Mouse (Mus musculus) heart, postnatal 4 days (tissue): ENCODE results near the gene Uck1. TPM values are rescaled to one million over a fixed set of nuclear protein-coding genes. Genes with fewer than 3 reads are reported as not detected.
"Not testable (repeated sequence)": the region's sequence is repeated elsewhere in the genome, so short reads cannot be mapped to it uniquely, and the experiment has no call there.

Source experiments
- DNase-seq: peaks from one replicate; pipeline ENCODE4 v3.0.0; 2021
- total RNA-seq, 2 experiments: library from RNA; stranded (reverse); gene quantifications; 2 replicates each; pipeline ENCODE4 v1.2.3; 2021

The Uck1 gene
- 10 to 100 TPM; 25.3 to 29.7 TPM for total RNA-seq

DNA sequence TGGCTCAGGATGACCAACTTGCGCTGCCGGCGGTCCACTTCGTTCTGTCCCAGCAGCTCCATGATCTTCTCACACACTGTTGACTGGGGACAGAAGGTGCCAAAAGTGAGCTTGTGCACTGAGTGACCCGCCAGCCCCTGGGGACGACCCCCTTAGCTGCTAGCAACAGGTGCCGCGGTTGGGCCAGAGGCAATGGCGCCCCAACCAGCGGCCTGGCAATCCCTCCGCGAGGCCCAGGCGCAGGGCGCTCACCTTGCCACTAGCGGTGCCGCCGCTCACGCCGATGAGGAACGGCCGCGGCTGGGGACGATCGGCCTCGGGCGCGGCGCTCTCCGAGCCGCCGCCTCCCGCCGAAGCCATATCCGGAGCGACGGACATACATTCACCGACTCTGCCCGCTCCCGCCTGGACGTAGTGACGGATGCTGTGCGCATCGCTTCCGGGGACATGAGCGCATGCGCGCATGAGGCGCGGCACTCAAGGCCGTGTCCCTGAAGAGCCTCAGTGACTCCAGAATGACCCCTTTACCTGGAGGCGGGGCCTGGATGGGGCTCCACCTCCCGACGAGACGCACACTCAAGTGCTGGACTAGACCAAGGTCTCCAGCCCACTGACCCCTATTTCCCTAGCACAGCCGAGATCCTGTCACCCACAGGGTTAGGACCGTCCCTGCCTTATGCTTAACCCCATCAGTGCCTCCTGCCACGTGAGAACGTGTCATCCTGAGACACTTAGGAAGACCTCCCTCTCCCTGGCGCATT is at the start of gene Uck1:
Gene Uck1 (minus strand): TSS at position 503 of the 761 bp plus-strand sequence.
- DNase-seq, result peak; percentile 89

DNA sequence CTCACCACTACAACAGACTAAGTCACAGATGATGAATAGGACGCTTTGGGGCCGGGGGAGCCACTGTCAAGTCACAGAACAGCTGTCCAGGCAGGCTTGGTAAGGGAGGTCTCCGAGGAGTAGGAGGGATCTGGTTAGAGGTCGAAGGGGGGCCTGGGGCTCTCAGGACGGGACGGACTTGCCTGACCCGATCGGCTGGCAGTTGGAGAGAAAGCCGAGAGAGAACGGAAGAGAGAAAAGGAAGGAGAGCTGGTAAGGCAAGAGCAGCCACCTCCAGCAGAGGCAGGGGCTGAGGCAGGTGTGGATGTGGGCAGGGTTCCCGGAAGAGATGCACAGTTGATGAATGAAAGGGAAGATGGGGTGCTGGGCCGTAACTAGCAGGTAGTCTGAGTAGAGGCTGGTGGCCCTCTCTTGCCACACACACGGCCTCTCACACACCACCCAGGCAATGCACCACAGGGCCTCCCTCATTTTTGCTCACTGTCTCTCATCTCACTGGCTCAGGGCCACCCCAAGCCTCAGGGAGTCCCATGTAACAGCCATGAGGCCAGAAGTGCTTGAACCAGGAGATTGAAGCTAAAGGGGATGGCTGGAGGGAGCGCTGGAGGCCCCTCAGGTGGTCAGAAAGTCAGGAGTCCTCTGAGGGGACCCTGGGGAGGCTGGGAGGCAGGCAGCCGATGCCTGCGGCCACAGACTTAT is 49.1 kb upstream of the Uck1 start:
- no peak for DNase-seq

GRCm38 (mm10) chr2:32307941-32308760 is 48.2 kb upstream of the Uck1 start:
- DNase-seq, result peak; percentile 75

GRCm38 (mm10) chr2:32307247-32307798 is 47.4 kb upstream of the Uck1 start:
- no peak for DNase-seq

- no peak for DNase-seq
These were observed 46.2 kb upstream of the Uck1 start for GRCm38 (mm10) chr2:32306176-32306575.

DNA sequence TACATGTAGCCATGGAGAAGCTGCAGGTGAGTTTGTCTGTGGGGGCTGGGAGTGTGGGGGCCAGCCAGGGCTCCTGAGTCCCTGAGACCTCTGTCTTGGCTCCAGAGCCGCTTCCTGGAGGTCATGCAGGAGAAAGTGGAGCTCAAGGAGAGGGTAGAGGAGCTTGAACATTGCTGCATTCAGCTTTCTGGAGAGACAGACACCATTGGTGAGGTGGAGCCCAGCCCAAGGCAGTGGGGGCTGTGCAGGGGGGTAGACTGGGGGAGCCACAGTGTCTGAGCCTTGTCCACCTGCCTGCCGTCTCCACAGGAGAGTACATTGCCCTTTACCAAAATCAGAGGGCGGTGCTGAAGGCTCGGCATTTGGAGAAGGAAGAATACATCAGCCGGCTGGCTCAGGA is 45.7 kb upstream of the Uck1 start:
- no peak for DNase-seq

DNA sequence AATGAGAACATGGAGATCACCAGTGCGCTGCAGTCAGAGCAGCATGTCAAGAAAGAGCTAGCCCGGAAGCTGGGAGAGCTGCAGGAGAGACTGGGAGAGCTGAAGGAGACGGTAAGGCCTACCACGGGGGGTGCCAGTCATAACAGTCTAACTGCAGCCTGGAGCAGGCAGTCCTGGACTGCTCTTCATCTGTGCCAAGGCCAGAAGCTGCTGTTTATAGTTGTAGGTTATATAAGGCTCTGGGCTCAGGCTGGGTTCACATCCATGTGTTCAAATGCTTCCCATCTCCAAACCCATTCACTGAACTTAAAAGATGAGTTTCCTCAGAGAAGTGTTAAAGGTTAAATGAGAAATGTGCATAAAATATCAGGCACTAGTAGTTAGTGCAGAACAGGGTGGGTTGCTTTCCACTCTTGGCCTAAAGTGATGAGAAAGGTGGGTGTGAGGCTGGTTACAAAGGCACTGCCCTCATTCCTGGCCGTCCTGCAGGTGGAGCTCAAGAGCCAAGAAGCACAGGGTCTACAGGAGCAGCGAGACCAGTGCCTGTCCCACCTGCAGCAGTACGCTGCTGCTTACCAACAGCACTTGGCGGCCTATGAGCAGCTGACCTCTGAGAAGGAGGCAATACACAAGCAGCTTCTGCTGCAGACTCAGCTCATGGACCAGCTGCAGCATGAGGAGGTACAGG is 44.3 kb upstream of the Uck1 start:
- DNase-seq, result peak; percentile 71

DNA sequence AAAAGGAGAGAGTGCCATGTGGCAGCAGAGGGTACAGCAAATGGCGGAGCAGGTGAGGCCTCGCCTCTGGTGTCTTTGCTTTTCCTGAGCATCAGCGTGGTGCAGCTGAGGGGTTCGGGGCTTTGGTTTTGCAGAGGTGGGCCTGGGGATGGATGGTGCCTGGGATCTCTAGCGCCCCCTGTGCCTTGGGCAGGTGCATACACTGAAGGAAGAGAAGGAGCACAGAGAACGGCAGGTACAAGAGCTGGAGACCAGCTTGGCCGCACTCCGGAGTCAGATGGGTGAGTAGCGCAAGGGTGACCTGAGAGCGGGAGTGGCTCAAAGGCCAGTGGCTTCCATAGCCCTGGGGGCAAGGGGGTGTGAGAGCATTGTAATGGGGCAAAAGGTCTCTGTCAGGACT is 43.0 kb upstream of the Uck1 start:
- DNase-seq, result no peak

GRCm38 (mm10) chr2:32299469-32299868 is 39.5 kb upstream of the Uck1 start:
- DNase-seq, result no peak

- not testable (repeated sequence) for DNase-seq
These were observed 35.9 kb upstream of the Uck1 start for GRCm38 (mm10) chr2:32295842-32296241.

GRCm38 (mm10) chr2:32295285-32295684 is 35.3 kb upstream of the Uck1 start:
- DNase-seq, result no peak

GRCm38 (mm10) chr2:32294348-32294747 is 34.4 kb upstream of the Uck1 start:
- peak; percentile 75 for DNase-seq

DNA sequence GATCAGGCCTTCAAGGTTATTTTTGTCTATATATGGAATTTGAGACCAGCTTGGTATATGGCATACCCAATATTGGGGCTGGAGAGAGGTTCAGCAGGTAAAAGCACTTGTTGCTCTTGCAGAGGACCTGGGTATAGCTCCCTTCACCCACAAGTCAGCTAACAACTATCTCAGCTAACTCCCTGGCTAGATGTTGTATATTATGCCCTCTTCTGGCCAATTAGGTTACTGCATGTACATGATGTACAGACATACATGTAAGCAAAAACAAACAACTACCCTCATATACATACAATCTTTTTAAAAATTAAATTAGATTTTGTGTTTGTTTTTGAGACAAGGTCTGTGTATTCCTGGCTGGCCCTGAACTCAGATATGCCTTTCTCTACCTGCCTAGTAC is 29.6 kb upstream of the Uck1 start:
- no peak for DNase-seq

DNA sequence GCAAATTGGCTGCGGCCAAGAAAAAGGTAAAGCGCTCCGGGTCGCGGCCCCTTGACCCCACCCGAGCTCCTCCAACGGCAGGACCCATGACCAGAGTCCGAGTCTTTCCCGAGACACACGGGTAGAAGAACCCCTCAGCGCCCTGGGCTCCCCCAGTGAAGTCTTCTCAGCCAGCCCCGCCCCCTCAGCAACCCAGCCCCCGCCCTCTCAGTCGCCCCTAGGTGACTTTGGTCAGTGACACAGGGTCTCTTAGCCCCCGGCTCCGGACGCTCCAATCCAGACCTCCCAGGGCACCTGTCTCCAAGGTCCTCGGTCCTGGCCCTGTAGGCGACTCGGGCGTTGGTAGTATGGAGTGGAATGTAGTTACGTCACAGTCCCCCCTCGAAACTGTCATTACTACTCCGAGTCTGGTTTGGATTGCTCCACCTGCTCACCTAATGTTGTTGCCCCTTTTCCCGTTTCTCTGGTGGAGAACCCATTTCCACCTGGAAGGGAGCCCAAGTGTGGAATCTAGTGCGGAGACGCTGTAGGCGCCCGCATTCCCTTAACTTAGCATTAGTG is 28.5 kb upstream of the Uck1 start:
- no peak for DNase-seq

GRCm38 (mm10) chr2:32287923-32288367 is 28.0 kb upstream of the Uck1 start, which contains the start of gene Swi5:
Swi5 (minus strand) TSS chr2:32288075.
- DNase-seq, result peak; percentile 99

- DNase-seq, result no peak
These were observed 27.4 kb upstream of the Uck1 start, which contains the start of gene Golga2 for GRCm38 (mm10) chr2:32287334-32287840. Golga2 (plus strand) TSS chr2:32287384.

DNA sequence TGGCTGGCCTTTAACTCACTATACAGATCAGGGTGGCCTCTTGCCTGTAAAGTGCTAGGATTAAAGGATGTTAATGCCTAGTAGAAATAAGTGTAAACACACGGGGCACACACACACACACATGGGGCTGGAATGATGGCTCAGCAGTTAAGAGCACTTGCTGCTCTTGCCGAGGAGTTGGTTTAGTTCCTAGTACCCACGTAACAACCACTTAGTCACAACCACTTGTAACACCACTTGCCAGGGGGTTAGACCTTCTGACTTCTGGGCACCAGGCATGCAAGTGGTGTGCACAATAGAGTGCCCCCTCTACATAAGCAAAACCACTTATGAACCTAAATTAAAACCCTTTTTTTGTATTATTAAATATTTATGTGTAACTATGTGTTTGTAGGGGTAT is 24.0 kb upstream of the Uck1 start:
- DNase-seq, result no peak

DNA sequence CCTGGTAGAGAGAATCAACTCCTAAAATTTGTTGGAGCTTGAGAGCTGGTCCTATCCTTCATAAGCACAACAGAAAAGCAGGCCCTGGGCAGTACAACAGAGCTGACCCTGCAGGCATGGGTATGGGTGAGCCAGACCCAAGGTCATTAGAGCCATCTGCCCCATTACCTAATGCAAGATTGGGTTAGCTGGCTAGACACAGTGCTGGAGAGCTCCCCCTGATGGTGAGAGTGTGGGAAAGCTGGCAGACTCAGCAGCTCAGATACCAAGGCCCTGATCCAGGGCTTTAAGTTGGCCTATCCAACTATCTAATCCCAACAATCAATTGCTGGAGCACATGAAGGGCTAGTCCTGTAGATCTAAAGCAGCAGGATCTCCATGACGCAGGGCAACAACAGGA is 22.8 kb upstream of the Uck1 start:
- peak; percentile 61 for DNase-seq

- DNase-seq, result no peak
These were observed 22.3 kb upstream of the Uck1 start for GRCm38 (mm10) chr2:32282289-32282688.

- no peak for DNase-seq
These were observed 15.9 kb upstream of the Uck1 start for GRCm38 (mm10) chr2:32275823-32276222.

GRCm38 (mm10) chr2:32260635-32261034 is 676 bp upstream of the Uck1 start:
- peak; percentile 61 for DNase-seq
